Mouse (Mus musculus): Measurements from ENCODE around the gene Gm10271. TPM values are rescaled to one million over a fixed set of nuclear protein-coding genes. Genes with fewer than 3 reads are reported as not detected.

The Gm10271 gene
- polyA plus RNA-seq, 1 experiment from 2014 or later, result not detected

- H3K27me3 ChIP-seq (ENCODE audit: control insufficient read depth, insufficient read depth, low read length), result no peaks in the 10 kb centered on the region
- H3K4me2 ChIP-seq (ENCODE audit: low read depth, low read length), result no peak overlapping the region
- no peak overlapping the region for H3K4me3 ChIP-seq (replicated peaks; ENCODE audit: low read length)
- H3K36me3 ChIP-seq (ENCODE audit: control insufficient read depth, insufficient read depth, low read length), result no peaks in the 10 kb centered on the region
- peaks cover 8% of the 10 kb centered on the region for H3K4me1 ChIP-seq (ENCODE audit: control insufficient read depth, insufficient read depth, low read length)
- 68% methylated on average over 3 of the region's 4 CpGs for WGBS
- no peak overlapping the region for H3K27ac ChIP-seq (ENCODE audit: low read length)
- no peak overlapping the region for H3K9ac ChIP-seq (ENCODE audit: low read length)
- H3K9me3 ChIP-seq (replicated peaks; ENCODE audit: control insufficient read depth, low read length), result no peaks in the 10 kb centered on the region
- ATAC-seq (ENCODE audit: insufficient read depth, low FRiP score), result no peak
Measured at GRCm38 (mm10) chr10:116982526-116982925, 10.1 kb upstream of the Gm10271 start.

DNA sequence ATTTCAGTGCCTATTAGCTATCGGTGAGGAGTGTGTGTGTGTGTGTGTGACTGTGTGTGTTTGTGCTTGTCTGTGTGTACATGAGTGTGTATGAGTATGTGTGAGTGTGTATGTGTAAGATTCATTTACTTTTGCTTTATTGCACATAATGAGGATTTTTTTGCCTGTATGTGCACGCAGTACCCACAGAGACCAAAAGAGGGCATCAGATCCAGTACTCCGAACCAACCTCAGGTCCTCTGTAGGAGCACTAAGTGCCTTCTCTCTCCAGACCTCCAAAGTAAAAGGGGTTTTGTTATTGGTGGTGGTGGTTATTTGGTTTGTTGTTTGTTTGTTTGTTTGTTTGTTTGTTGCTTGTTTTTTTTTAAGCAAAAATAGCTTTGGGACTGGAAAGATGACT is 8.5 kb upstream of the Gm10271 start:
- Histone ChIP-seq H3K27me3 (ENCODE audit: control insufficient read depth, insufficient read depth, low read length) (no peaks in the 10 kb centered on the region), H3K4me2 (ENCODE audit: low read depth, low read length) (no peak overlapping the region), H3K4me1 (ENCODE audit: control insufficient read depth, insufficient read depth, low read length) (no peaks in the 10 kb centered on the region), H3K36me3 (ENCODE audit: control insufficient read depth, insufficient read depth, low read length) (no peaks in the 10 kb centered on the region), H3K9ac (ENCODE audit: low read length) (no peak overlapping the region), H3K9me3 (replicated peaks; ENCODE audit: control insufficient read depth, low read length) (no peaks in the 10 kb centered on the region), H3K27ac (ENCODE audit: low read length) (no peak overlapping the region), H3K4me3 (replicated peaks; ENCODE audit: low read length) (no peak overlapping the region)
- no peak for ATAC-seq (ENCODE audit: insufficient read depth, low FRiP score)
- WGBS, result 75% methylated on average over 3 of the region's 3 CpGs

GRCm38 (mm10) chr10:116980273-116980672 is 7.9 kb upstream of the Gm10271 start:
- WGBS, result 64% methylated on average over 4 of the region's 4 CpGs
- Histone ChIP-seq H3K4me1 (ENCODE audit: control insufficient read depth, insufficient read depth, low read length) (no peaks in the 10 kb centered on the region), H3K9ac (ENCODE audit: low read length) (no peak overlapping the region), H3K27ac (ENCODE audit: low read length) (no peak overlapping the region), H3K4me2 (ENCODE audit: low read depth, low read length) (no peak overlapping the region), H3K36me3 (ENCODE audit: control insufficient read depth, insufficient read depth, low read length) (no peaks in the 10 kb centered on the region), H3K4me3 (replicated peaks; ENCODE audit: low read length) (no peak overlapping the region), H3K27me3 (ENCODE audit: control insufficient read depth, insufficient read depth, low read length) (no peaks in the 10 kb centered on the region), H3K9me3 (replicated peaks; ENCODE audit: control insufficient read depth, low read length) (no peaks in the 10 kb centered on the region)
- ATAC-seq (ENCODE audit: insufficient read depth, low FRiP score), result no peak

DNA sequence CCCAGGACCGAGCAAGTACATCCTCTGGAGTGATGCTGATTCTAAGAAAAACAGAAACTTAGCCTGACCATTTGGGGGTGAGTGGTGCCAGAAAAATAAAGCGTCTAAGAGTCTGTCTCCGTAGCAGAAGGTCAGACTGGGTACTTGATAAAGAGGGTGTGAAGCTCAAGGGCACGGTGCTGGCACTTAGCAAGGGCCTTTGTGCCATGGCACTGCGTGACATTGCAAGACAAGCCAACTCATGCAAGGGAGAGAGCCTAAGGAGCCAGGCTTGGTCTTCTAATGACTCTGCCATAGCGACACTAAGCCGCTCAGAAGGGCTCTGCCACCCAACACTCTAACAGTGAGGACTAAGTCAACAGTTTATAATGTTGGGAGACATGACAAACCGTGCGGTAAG is 6.4 kb upstream of the Gm10271 start:
- Histone ChIP-seq H3K9ac (ENCODE audit: low read length) (no peak overlapping the region), H3K4me2 (ENCODE audit: low read depth, low read length) (no peak overlapping the region), H3K4me3 (replicated peaks; ENCODE audit: low read length) (no peak overlapping the region), H3K27ac (ENCODE audit: low read length) (no peak overlapping the region), H3K9me3 (replicated peaks; ENCODE audit: control insufficient read depth, low read length) (no peaks in the 10 kb centered on the region), H3K36me3 (ENCODE audit: control insufficient read depth, insufficient read depth, low read length) (no peaks in the 10 kb centered on the region), H3K4me1 (ENCODE audit: control insufficient read depth, insufficient read depth, low read length) (no peaks in the 10 kb centered on the region), H3K27me3 (ENCODE audit: control insufficient read depth, insufficient read depth, low read length) (no peaks in the 10 kb centered on the region)
- WGBS, result 93% methylated on average over 9 of the region's 9 CpGs
- ATAC-seq (ENCODE audit: insufficient read depth, low FRiP score), result no peak

DNA sequence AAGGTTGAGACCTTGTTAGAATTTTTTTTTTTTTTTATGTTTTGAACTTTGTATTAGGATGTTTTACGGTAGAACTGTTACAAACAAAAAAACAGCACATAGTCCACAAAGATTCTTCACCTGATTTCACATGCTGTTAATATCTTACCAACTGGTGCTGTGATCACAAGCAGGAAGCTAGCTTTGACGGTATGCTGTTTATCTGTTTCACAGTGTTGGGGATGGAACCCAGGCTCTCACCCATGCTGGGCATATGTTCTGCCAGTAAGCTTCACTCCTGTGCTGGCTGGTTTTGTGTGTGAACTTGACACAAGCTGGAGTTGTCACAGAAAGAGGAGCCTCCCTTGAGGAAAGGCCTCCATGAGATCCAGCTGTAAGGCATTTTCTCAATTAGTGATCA is 5.4 kb upstream of the Gm10271 start:
- WGBS, result 72% methylated on average over 2 of the region's 2 CpGs
- no peaks in the 10 kb centered on the region for H3K9me3 ChIP-seq (replicated peaks; ENCODE audit: control insufficient read depth, low read length)
- H3K9ac ChIP-seq (ENCODE audit: low read length), result no peak overlapping the region
- H3K4me3 ChIP-seq (replicated peaks; ENCODE audit: low read length), result no peak overlapping the region
- ATAC-seq (ENCODE audit: insufficient read depth, low FRiP score), result no peak
- H3K4me1 ChIP-seq (ENCODE audit: control insufficient read depth, insufficient read depth, low read length), result no peaks in the 10 kb centered on the region
- no peak overlapping the region for H3K4me2 ChIP-seq (ENCODE audit: low read depth, low read length)
- H3K27me3 ChIP-seq (ENCODE audit: control insufficient read depth, insufficient read depth, low read length), result no peaks in the 10 kb centered on the region
- no peak overlapping the region for H3K27ac ChIP-seq (ENCODE audit: low read length)
- H3K36me3 ChIP-seq (ENCODE audit: control insufficient read depth, insufficient read depth, low read length), result no peaks in the 10 kb centered on the region

GRCm38 (mm10) chr10:116977455-116977854 is 5.0 kb upstream of the Gm10271 start:
- no peak for ATAC-seq (ENCODE audit: insufficient read depth, low FRiP score)
- H3K27ac ChIP-seq (ENCODE audit: low read length), result no peak overlapping the region
- no peaks in the 10 kb centered on the region for H3K36me3 ChIP-seq (ENCODE audit: control insufficient read depth, insufficient read depth, low read length)
- no peak overlapping the region for H3K4me2 ChIP-seq (ENCODE audit: low read depth, low read length)
- no peaks in the 10 kb centered on the region for H3K9me3 ChIP-seq (replicated peaks; ENCODE audit: control insufficient read depth, low read length)
- no peaks in the 10 kb centered on the region for H3K27me3 ChIP-seq (ENCODE audit: control insufficient read depth, insufficient read depth, low read length)
- no peak overlapping the region for H3K9ac ChIP-seq (ENCODE audit: low read length)
- H3K4me3 ChIP-seq (replicated peaks; ENCODE audit: low read length), result no peak overlapping the region
- 34% methylated on average over 4 of the region's 4 CpGs for WGBS
- no peaks in the 10 kb centered on the region for H3K4me1 ChIP-seq (ENCODE audit: control insufficient read depth, insufficient read depth, low read length)

DNA sequence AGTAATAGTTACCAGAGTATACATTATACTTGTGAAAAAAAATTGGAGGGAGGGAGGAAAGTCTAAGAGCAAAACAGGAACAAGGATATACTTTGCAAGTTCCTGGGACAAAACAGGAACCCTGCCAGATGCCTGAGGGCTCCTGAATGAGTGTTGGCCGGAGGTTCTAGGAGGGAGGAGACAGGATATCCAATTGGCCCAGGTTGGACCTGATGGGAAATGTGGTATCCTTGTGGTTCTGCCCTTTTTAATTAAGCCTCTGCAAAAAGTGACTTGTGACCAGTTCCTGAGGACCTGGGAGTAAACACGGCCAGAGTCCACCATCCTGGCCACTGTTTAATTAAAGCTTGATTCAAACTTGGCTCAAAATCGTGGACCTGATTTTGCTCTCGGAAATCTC is 3.7 kb downstream of the Gm10271 start:
- no peak overlapping the region for H3K4me3 ChIP-seq (replicated peaks; ENCODE audit: low read length)
- H3K9me3 ChIP-seq (replicated peaks; ENCODE audit: control insufficient read depth, low read length), result no peaks in the 10 kb centered on the region
- no peak for ATAC-seq (ENCODE audit: insufficient read depth, low FRiP score)
- H3K4me2 ChIP-seq (ENCODE audit: low read depth, low read length), result no peak overlapping the region
- no peak overlapping the region for H3K27ac ChIP-seq (ENCODE audit: low read length)
- H3K9ac ChIP-seq (ENCODE audit: low read length), result no peak overlapping the region
- no peaks in the 10 kb centered on the region for H3K4me1 ChIP-seq (ENCODE audit: control insufficient read depth, insufficient read depth, low read length)
- no peaks in the 10 kb centered on the region for H3K27me3 ChIP-seq (ENCODE audit: control insufficient read depth, insufficient read depth, low read length)
- WGBS, result 82% methylated on average over 4 of the region's 4 CpGs
- H3K36me3 ChIP-seq (ENCODE audit: control insufficient read depth, insufficient read depth, low read length), result no peaks in the 10 kb centered on the region

DNA sequence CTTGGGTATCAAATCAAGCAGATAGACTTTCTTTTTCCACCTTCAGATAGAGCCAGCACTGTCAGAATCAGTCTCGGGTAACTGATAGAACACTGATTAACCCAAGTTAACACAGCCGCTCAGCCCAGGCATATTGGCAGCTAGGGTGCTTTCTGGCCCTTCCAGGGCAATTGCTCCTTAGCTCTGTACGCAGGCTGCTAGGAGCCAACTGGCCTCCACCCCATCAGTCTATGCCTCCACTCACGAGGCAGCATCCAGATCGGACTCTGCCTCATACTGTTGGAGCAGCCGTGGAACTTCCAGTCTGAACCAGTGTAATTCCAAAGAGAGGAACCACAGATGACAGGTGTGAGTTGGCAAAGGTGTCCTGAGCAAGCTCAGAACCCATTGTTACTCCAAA is 6.3 kb downstream of the Gm10271 start:
- WGBS, result 75% methylated on average over 6 of the region's 6 CpGs
- Histone ChIP-seq H3K4me3 (replicated peaks; ENCODE audit: low read length) (no peak overlapping the region), H3K9ac (ENCODE audit: low read length) (no peak overlapping the region), H3K9me3 (replicated peaks; ENCODE audit: control insufficient read depth, low read length) (no peaks in the 10 kb centered on the region), H3K4me2 (ENCODE audit: low read depth, low read length) (no peak overlapping the region), H3K27me3 (ENCODE audit: control insufficient read depth, insufficient read depth, low read length) (no peaks in the 10 kb centered on the region), H3K27ac (ENCODE audit: low read length) (no peak overlapping the region), H3K4me1 (ENCODE audit: control insufficient read depth, insufficient read depth, low read length) (no peaks in the 10 kb centered on the region), H3K36me3 (ENCODE audit: control insufficient read depth, insufficient read depth, low read length) (no peaks in the 10 kb centered on the region)
- no peak for ATAC-seq (ENCODE audit: insufficient read depth, low FRiP score)

- WGBS, result 48% methylated on average over 5 of the region's 5 CpGs
- ATAC-seq (ENCODE audit: insufficient read depth, low FRiP score), result no peak
Measured at GRCm38 (mm10) chr10:116965297-116965696, 7.1 kb downstream of the Gm10271 start.

DNA sequence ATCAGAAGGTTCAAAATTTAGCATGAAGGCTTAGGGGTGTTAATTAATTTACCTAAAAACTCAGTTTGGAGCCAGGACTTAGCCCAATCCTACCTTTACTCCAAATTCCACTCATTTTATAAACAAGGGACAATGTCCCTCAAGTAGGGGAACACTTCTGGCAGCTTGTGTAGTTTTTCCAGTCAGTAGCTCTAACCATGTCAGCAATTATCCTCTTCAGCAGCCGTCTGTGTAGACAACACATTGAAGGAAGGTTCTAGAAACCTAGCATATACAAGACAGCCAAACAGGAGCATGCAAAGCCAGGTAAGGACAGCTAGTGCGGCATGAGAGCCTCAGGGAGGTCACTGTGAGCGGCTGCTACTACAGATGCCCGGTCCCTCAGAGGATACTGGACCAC is 7.8 kb downstream of the Gm10271 start:
- no peaks in the 10 kb centered on the region for H3K4me1 ChIP-seq (ENCODE audit: control insufficient read depth, insufficient read depth, low read length)
- 74% methylated on average over 4 of the region's 4 CpGs for WGBS
- no peak overlapping the region for H3K27ac ChIP-seq (ENCODE audit: low read length)
- no peaks in the 10 kb centered on the region for H3K36me3 ChIP-seq (ENCODE audit: control insufficient read depth, insufficient read depth, low read length)
- no peak overlapping the region for H3K4me3 ChIP-seq (replicated peaks; ENCODE audit: low read length)
- H3K9me3 ChIP-seq (replicated peaks; ENCODE audit: control insufficient read depth, low read length), result no peaks in the 10 kb centered on the region
- no peak for ATAC-seq (ENCODE audit: insufficient read depth, low FRiP score)
- H3K27me3 ChIP-seq (ENCODE audit: control insufficient read depth, insufficient read depth, low read length), result no peaks in the 10 kb centered on the region
- no peak overlapping the region for H3K4me2 ChIP-seq (ENCODE audit: low read depth, low read length)
- no peak overlapping the region for H3K9ac ChIP-seq (ENCODE audit: low read length)

More at GRCm38 (mm10) chr10:116965297-116965696, 7.1 kb downstream of the Gm10271 start:
- no peaks in the 10 kb centered on the region for H3K36me3 ChIP-seq (ENCODE audit: control insufficient read depth, insufficient read depth, low read length)
- no peak overlapping the region for H3K9ac ChIP-seq (ENCODE audit: low read length)
- no peak overlapping the region for H3K27ac ChIP-seq (ENCODE audit: low read length)
- no peaks in the 10 kb centered on the region for H3K9me3 ChIP-seq (replicated peaks; ENCODE audit: control insufficient read depth, low read length)
- H3K4me1 ChIP-seq (ENCODE audit: control insufficient read depth, insufficient read depth, low read length), result no peaks in the 10 kb centered on the region
- H3K27me3 ChIP-seq (ENCODE audit: control insufficient read depth, insufficient read depth, low read length), result no peaks in the 10 kb centered on the region
- no peak overlapping the region for H3K4me3 ChIP-seq (replicated peaks; ENCODE audit: low read length)
- no peak overlapping the region for H3K4me2 ChIP-seq (ENCODE audit: low read depth, low read length)
